Mouse (Mus musculus) heart, adult 2 months (tissue): ENCODE results near the gene Hao1.

Experiments
- CTCF ChIP-seq: fragments of 200-600 bp; IDR thresholded peaks from 2 replicates; pipeline ENCODE4 v1.8.1; 2022; ENCODE audit warnings: antibody characterized with exemption, mild to moderate bottlenecking, moderate library complexity
- POLR2A ChIP-seq: fragments of 200-500 bp; IDR thresholded peaks from 2 replicates; pipeline ENCODE4 v1.6.1; 2011; ENCODE audit warnings: mild to moderate bottlenecking, low read depth, low read length, control low read depth; ENCODE audit not compliant: insufficient read depth

- no peak for TF ChIP-seq CTCF
- no peak for TF ChIP-seq POLR2A
These were observed 103.2 kb downstream of the Hao1 start for GRCm38 (mm10) chr2:134450976-134451375.
